Mouse (Mus musculus) lung, postnatal 25 days (tissue): ENCODE measurements around the gene Zfp59.

Source experiments
- DNase-seq: peaks from one replicate; pipeline ENCODE4 v3.0.0; 2022; ENCODE audit warnings: low spot score

Zfp59 gene

DNA sequence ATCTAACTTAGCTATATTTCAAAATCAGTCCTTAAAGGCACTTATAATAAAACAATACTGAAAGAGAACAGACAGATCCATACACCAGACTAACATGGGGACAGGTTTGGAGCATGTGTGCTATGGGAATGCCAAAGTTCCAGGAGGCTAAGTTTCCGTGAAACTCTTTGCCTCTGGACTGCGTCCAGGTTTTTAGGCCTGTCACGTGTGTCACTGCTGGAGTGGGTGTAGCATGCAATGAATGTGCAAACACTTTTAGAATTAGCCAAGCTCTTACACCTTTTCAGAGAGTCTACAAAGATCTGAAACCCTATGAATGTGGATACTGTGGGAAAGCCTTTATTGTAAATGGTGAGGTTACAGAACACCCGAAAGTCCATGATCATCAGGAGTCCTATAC is 43.3 kb downstream of the Zfp59 start:
- DNase-seq, result peak; percentile 62

DNA sequence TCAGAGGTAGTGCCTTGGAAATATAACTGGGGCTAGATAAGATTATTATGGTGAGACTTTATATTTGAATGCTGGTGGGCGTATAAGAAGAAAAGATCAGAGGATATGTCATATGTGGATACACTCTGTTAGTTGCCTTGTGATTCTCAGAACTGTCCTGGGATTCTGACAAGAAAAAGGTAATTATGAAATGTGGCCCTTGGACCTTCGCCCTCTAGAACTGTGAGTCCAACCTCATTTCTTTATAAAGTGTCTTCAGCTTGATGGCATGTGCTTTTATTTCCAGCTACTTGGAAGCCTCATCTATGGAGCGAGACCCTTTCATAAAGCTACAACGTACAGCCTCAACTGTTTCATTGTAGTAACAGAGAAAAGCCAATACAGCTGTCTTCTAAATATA is 62.2 kb downstream of the Zfp59 start:
- no peak for DNase-seq

- DNase-seq, result no peak
Observed at GRCm38 (mm10) chr7:27905061-27905848, 66.8 kb downstream of the Zfp59 start.
